Mouse (Mus musculus) embryonic stem cell, embryonic (primary cell): ENCODE results near the gene Cog5.

Experiments used
- CTCF ChIA-PET, 4 experiments: fragments of 300-600 bp in 2 of 4; fragments of 350-600 bp in 2 of 4; sonication (Branson Sonifier 250); formaldehyde crosslinking; loops; one replicate each; lab custom pipeline; 2022; ENCODE audit warnings: inconsistent platforms in 2 of 4; lab: Charles Lee
- POLR2A ChIA-PET, 4 experiments: fragments of 300-600 bp in 2 of 4; fragments of 350-600 bp in 2 of 4; sonication (Branson Sonifier 250); formaldehyde crosslinking; loops; one replicate each; lab custom pipeline; 2022; ENCODE audit warnings: antibody characterized with exemption in 4 of 4, inconsistent platforms in 1 of 4; lab: Charles Lee

Gene Cog5

DNA sequence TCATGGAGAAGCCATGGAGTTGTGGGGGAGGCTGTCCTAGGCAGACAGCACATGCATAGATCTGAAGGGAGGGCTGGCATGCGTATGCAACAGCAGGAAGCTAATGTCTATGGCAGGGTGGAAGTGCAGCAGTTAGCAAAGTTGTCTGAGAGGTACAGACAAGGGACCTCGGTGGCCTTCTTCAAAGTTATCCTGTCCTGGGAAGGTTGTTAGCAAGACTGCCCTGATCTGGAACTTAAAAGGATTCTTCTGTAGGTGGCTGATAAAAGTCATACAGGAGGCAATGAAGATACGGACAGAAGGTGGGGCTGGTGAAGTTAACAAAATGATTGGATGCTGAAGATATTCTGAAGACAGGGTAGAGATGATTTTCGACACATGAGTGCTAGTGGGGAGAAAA, 311.7 kb downstream of the Cog5 start:
- CTCF ChIA-PET: interaction anchor here in 3 of 4 experiments (1.0 to 1.9 kb wide), 4 partner anchors 17 to 325 kb away, joined by 3 to 5 read pairs (median 4); no protein-coding TSS in a partner anchor
- POLR2A ChIA-PET: interaction anchor here in 2 of 4 experiments (0.6 to 2.0 kb wide), 2 partner anchors 16 to 17 kb away, joined by 3 to 8 read pairs; partner anchors contain the start of gene Hbp1 (in 2 of the 2)

DNA sequence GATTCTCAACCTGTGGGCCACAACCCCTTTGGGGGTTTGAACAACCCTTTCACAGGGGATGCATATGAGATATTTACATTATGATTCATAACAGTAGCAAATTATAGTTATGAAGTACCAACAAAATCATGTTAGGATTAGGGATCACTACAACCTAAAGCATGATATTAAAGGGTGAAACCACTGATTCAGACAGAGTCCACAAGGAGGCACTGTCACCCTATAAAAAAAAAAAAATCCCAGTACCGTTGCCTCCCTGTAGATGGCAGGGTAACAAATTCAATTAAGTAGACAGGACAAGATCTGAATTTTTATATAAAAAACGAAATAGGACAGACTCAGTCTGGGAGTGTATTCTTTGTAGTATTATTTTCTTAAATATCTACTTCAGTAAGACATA, 312.9 kb downstream of the Cog5 start:
- ChIA-PET CTCF (no interaction called here), POLR2A (no interaction called here)

DNA sequence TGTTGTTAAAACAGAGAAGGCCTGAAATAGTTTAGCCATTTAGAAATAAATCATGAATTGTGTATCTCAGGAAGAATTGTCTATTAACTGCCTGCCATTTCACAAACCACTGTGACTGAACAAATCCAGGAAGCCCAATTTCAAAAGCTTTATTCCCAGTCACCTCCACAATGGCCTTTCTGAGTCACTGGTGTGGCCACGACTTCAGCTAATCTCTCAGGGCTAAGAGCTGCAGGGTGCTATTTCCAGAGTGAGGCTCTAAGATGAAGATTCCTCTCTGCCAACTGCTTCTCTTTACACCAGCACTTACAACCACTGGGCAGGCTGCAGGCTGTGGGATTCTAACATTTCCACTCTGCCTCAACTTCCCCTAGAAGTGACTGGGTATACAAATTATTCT, 314.4 kb downstream of the Cog5 start:
- POLR2A ChIA-PET: interaction anchor here in 1 of 4 experiments (1.2 kb wide), 1 partner anchor 19 kb away, joined by 7 read pairs; the partner anchor contains the start of gene Hbp1

DNA sequence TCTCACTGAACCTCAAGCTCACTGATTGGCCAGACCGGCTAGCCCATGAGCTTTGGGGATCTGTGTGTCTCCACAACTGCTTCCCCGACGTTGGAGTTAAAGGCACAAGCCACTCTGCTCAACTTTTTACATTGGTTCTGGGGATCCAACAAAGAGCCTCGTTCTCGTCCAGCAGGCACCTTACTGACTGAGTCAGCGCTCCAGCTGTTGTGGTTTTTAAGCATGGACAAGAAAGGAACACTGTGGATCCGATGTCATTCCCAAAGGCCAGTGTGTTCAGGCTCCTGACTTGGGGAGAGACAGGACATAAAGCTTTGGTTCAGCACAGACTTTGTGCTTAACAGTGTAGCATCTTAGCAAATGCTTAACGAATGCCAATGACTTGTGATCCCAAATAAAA, 316.9 kb downstream of the Cog5 start:
- CTCF ChIA-PET: interaction anchor here in 1 of 4 experiments (1.2 kb wide), 1 partner anchor 173 kb away, joined by 3 read pairs; no protein-coding TSS in a partner anchor
- POLR2A ChIA-PET: interaction anchor here in 1 of 4 experiments (1.3 kb wide), 1 partner anchor 24 kb away, joined by 3 read pairs; no protein-coding TSS in a partner anchor

More for the DNA sequence above, 314.4 kb downstream of the Cog5 start:
- CTCF ChIA-PET: no interaction called here

DNA sequence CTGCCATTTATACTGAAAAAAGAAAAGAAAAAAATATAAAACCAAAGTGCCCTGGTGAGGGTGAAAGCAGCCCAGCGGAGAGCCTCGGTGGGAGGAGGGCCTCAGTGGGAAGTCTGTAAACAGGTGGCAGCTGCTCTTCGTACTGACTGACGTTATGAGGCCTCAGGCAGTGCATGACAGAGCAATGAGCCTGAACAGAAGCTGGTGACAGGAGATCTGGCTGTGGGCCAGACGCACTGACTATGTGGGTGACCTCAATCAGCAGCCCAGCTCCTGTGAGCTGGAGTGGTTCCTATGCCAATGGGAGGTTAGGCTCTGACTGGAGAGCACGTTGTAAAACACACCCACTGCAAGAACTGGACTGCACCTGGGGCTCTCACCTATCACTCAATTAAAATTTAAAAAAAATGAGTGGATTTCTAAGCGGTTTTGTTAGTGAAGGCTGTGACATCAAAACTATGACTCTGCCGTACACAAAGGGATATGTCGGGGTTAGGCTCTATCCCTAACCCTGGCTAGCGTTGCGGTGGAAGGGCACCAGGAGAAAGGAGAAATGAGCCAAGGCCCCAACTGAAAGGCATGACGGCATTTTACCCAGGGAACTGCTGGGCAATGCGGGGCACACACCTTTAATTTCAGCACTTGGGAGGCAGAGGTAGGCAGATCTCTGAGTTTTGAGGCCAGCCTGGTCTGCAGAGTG, 319.0 kb downstream of the Cog5 start:
- CTCF ChIA-PET: no interaction called here
- POLR2A ChIA-PET: no interaction called here

DNA sequence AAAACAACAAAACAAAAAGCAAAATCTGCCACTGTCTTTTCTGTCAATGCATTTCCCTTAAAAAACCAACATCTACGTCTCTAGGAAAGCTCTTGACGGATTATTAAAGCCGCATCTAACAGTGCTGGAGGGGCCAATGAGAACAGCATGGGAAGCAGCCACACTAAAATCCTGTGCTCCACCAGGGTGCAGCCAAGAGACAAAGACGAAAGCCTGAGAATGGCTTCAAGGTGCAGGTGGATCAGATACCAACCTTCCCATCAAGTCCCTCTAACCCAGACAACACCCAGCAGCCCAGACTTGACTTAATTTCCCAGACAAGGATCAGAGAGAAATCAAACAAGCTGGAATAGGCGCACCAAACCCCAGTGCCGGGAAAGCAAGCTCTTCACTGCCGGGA, 321.9 kb downstream of the Cog5 start:
- ChIA-PET CTCF (interaction anchor here in 3 of 4 experiments (0.6 to 0.7 kb wide), 4 partner anchors 66 to 402 kb away, joined by 3 to 5 read pairs (median 3); partner anchors contain the start of gene Ccdc71l (in 1 of the 3)), POLR2A (interaction anchor here in 1 of 4 experiments (0.6 kb wide), 1 partner anchor 324 kb away, joined by 4 read pairs; no protein-coding TSS in a partner anchor)

DNA sequence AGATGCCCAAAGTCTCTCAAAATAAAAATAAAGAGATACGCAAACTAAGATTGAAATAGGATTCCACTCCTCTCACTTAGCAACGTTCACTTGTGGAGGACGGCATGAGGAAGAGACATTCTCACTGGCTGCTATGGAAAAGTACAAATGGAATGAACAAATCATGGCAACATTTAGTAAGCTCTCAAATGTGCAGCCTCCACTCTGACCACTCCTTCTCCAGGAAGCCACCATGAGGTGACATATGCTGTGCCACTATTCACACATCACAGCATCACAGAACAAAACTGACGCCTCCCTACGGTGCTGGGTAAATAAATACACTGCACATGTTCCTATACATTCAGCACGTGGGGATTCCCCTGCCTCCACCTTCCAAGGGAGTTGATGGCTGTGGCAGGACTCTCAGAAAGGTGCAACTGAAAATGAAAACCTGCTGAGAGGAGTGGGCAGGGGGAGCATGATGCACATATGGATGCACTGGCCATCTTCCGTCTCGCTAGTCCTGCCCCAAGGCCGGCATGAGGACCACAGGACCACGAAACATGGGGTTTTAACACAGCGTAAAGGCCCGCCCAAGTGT, 323.0 kb downstream of the Cog5 start:
- CTCF ChIA-PET: no interaction called here
- POLR2A ChIA-PET: interaction anchor here in 1 of 4 experiments (0.6 kb wide), 1 partner anchor 103 kb away, joined by 3 read pairs; no protein-coding TSS in a partner anchor

DNA sequence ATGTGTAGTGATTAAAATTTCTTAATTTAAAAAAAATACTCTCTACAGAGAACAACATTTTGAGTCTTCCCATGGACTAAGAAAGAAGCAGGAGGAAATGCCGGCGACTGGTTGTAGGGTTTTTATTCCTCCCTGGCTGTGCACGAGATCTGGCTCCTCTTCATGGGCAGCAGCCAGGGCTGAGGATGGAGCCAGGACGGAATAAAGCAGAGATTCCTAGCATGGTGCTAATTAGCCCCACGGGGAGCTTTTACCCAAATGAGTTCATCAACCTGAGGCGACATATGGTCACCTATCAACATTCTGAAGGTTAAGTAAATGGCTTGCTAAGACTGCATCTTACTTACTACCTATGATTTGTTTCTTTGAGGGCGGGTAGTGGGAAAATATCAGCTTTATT, 328.6 kb downstream of the Cog5 start:
- ChIA-PET CTCF (interaction anchor here in 1 of 4 experiments (0.5 kb wide), 1 partner anchor 273 kb away, joined by 5 read pairs; no protein-coding TSS in a partner anchor), POLR2A (no interaction called here)

DNA sequence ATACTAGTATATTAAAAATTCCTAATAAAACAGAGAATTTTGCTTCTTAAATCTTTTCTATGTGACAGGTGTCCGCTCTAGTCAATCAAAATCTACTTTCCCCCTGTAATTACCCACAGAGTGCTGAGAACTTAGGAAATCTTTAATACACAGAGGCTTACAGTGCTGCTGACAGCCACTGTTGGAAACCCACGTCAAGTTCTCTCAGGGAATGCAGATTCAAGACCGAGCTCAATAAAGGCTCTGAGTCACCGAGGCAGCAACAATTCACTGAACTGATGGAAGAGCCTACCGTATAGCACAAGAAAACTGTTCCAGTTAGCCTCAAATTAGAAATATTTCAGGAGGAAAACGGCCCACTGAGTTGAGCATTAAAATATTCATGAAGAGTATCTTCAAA, 329.1 kb downstream of the Cog5 start:
- ChIA-PET POLR2A (no interaction called here), CTCF (interaction anchor here in 1 of 4 experiments (0.5 kb wide), 1 partner anchor 272 kb away, joined by 5 read pairs; no protein-coding TSS in a partner anchor)

DNA sequence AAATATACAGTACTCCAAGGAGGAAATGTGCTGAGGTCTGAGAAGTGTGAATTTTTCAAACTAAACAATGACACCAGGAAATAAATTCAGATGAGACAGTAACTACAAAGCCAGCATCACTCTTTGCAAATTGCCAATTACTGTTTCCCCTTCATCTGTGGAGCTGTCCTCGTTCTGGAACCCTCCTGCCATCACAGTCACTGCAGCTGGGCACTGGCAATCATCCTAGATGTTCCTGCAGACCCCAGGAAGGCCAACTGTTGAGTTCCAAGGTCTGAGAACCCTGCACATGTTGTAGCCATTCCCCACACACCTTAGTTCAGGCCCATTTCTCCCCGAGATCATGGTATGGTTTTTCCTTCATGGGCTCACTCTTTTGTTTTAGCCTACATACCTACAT, 329.5 kb downstream of the Cog5 start:
- ChIA-PET POLR2A (no interaction called here), CTCF (no interaction called here)

DNA sequence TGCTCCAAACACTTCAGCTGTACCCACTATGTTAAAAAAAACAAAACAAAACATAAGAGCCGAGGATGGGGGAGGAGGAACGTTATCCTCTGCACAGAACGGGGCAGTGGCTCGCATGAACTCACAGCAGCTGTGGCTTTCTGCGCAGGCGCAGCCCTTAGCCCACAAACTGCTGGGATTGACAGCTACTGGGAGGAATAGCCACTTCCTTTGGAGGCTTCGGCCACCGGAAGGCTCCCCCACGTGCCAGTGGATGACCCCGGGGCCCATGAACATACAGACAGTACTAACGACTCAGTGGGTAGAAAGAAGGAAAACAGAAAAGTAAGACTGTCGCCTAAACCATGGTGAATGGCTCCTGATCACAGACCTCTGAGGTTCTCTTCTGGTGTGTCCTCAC, 330.0 kb downstream of the Cog5 start:
- ChIA-PET POLR2A (no interaction called here), CTCF (no interaction called here)

DNA sequence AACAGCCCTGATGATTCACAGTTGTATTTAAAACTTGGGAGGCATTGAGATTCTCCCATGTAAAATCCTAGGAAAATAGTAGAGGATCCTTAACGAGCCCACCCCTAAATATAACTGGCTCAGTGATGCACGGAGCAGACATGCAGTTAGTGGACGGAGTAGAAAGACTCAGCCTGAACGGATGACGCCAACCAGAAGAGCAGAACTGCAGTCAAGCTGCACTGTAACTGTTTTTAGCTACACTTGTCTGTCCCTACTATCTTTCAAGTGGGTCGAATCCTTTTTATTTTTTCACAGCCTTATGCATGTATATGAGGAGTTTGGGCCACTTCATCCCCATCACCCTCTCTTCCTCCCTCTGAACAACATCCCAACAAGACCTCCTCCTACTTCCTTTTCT, 331.1 kb downstream of the Cog5 start:
- ChIA-PET POLR2A (no interaction called here), CTCF (no interaction called here)

DNA sequence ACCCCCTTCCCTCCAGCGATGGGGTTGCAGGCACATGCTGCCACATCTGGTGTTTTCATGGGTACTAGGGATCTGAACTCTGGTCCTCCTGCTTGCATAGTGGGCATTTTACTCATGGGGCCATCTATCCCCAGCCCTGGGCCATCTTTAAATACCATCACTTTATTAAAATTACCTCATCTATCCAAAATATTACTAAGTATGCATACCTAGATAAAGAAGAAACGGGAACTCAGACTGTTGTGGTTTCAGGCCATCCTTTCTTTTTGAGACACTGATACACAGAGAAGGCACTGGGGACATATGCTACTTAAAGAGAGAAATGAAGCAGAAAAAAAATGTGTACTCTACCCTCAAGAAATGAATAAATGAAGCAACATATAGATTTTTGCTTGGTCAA, 331.8 kb downstream of the Cog5 start:
- ChIA-PET POLR2A (no interaction called here), CTCF (no interaction called here)
